Mouse (Mus musculus) heart, embryonic 12.5 days (tissue): ENCODE data around the gene Acap2. TPM values are rescaled to one million over a fixed set of nuclear protein-coding genes. Genes with fewer than 3 reads are reported as not detected.

Experiments
- ATAC-seq: fragments of 200-750 bp; cut with Nextera tagmentation; 2 replicates; pipeline ENCODE4 v1.8.0; 2017; ENCODE audit warnings: moderate TSS enrichment, moderate library complexity; ENCODE audit not compliant: insufficient number of reproducible peaks, low FRiP score
- H3K27ac ChIP-seq: fragments of 300-500 bp; sonication (generic); 2 replicates; pipeline ENCODE4 v1.5.1; 2016; ENCODE audit warnings: mild to moderate bottlenecking, moderate library complexity; ENCODE audit not compliant: poor library complexity, severe bottlenecking
- H3K27me3 ChIP-seq: fragments of 300-500 bp; sonication (generic); replicated peaks from 2 replicates; pipeline ENCODE4 v1.6.1; 2016; ENCODE audit warnings: mild to moderate bottlenecking, moderate library complexity
- H3K36me3 ChIP-seq: fragments of 300-500 bp; sonication (generic); 2 replicates; pipeline ENCODE4 v1.6.1; 2016; ENCODE audit warnings: mild to moderate bottlenecking, moderate library complexity
- H3K4me1 ChIP-seq: fragments of 300-500 bp; sonication (generic); replicated peaks from 2 replicates; pipeline ENCODE4 v1.6.1; 2016; ENCODE audit warnings: mild to moderate bottlenecking
- H3K4me2 ChIP-seq: fragments of 300-500 bp; sonication (generic); 2 replicates; pipeline ENCODE4 v1.6.1; 2016; ENCODE audit warnings: mild to moderate bottlenecking, moderate library complexity
- H3K4me3 ChIP-seq: fragments of 300-500 bp; sonication (generic); 2 replicates; pipeline ENCODE4 v1.5.1; 2016; ENCODE audit warnings: mild to moderate bottlenecking
- H3K9ac ChIP-seq: fragments of 300-500 bp; sonication (generic); 2 replicates; pipeline ENCODE4 v1.6.1; 2016; ENCODE audit warnings: mild to moderate bottlenecking, moderate library complexity
- H3K9me3 ChIP-seq: fragments of 300-500 bp; sonication (generic); replicated peaks from 2 replicates; pipeline ENCODE4 v1.6.1; 2016; ENCODE audit warnings: mild to moderate bottlenecking, moderate library complexity
- WGBS: fragments of 180-500 bp; shearing (Covaris S2); methylation state at CpG from one replicate; pipeline ENCODE4 v1.1.7; 2016; 5-methylcytosine and 5-hydroxymethylcytosine counted together
- polyA plus RNA-seq: library from polyadenylated mRNA; unstranded; fragments of >200 nt; fragmentation: Nextera tagmentation; extraction: Ambion mirVana; gene quantifications from 2 replicates; pipeline ENCODE4 v1.2.1, GENCODE M21; 2016

Gene Acap2
- polyA plus RNA-seq, 1 experiment from 2014 or later = 17.0 TPM

DNA sequence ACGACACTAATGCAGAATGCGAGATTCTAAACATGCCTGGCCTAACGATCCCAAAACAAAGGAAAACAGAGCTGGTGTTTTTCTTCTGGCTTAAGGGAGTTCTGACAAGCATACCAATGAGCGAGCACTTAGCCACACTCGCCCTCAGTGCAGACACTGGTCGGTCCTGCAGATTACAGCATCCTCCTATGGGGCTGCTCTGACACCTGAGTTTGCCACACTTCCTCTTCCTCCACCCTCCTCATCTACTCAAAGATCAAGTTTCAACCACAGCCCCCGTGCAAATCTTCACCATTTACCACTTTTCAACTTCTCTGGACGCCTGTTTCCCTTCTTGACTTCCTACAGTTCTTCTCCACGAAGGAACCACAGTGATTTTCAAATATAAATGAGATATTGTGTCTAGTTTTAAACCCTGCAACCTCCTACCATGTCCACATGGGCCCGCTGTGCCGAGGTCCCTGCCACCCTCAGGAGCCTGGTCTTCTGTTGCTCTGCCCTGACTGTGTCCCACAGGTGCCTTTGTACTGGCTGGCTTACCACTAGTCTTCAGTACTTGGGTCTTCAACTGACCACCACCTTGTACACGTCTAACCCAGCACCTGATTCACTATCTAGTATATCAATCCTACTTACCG, 64.3 kb downstream of the Acap2 start:
- Histone ChIP-seq H3K27me3 (no peaks in the 10 kb centered on the region), H3K9me3 (no peaks in the 10 kb centered on the region), H3K4me2 (no peak overlapping the region), H3K27ac (no peak overlapping the region), H3K4me1 (0 out of 2 replicates have a peak, but pooled peaks cover 4% of the 10 kb centered on the region), H3K4me3 (no peak overlapping the region), H3K36me3 (peaks cover 44% of the 10 kb centered on the region), H3K9ac (no peak overlapping the region; the same call in 1 of the 2 replicates)
- ATAC-seq = no peak
- 71% methylated on average over 13 of the region's 13 CpGs for WGBS

DNA sequence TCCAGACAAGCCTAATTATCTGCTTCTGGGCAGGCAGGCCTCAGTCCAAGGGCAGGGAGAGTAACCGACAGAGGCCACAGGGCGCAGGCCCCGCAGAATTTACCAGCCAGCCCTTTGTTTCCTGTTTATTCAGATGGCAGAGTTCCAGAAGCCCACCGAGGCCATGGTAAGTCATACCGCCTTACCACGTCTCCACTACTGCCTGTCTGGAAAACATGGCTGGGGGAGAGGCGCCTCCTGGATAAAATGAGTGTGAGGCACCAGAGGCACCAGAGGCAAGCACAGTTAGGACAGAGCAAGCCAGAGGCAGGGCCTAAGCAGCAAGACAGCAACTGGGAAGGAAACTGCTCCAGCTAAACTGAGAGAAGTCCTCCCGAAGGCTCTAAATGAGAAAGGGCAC, 65.5 kb downstream of the Acap2 start:
- Histone ChIP-seq H3K9me3 (no peaks in the 10 kb centered on the region), H3K27ac (no peak overlapping the region), H3K4me1 (0 out of 2 replicates have a peak, but pooled peaks cover 4% of the 10 kb centered on the region), H3K36me3 (peaks cover 44% of the 10 kb centered on the region), H3K4me2 (no peak overlapping the region), H3K4me3 (no peak overlapping the region), H3K27me3 (no peaks in the 10 kb centered on the region), H3K9ac (no peak overlapping the region)
- 62% methylated on average over 8 of the region's 8 CpGs for WGBS
- ATAC-seq = 0 out of 2 replicates have a peak, but pooled peaks have one; percentile 33

DNA sequence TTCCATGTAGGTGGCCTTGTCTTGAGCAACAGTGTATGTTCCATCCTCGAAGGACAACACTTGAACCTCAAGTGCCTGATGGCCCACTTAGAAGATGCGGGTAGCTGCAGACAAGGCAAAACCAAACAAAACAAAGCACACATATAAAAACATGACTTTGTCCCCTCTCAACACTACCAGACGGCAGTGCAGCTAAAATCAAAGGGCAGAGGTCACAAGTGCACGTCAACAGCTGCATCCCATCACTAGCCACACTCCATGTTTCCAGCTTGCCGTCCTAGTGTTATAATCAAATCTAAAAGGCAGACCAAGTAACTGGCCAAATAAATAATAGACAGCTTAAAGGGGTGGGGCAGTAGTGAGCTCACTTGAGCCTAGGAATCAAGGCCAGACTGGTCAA, 69.5 kb downstream of the Acap2 start:
- peaks cover 45% of the 10 kb centered on the region for H3K36me3 ChIP-seq

DNA sequence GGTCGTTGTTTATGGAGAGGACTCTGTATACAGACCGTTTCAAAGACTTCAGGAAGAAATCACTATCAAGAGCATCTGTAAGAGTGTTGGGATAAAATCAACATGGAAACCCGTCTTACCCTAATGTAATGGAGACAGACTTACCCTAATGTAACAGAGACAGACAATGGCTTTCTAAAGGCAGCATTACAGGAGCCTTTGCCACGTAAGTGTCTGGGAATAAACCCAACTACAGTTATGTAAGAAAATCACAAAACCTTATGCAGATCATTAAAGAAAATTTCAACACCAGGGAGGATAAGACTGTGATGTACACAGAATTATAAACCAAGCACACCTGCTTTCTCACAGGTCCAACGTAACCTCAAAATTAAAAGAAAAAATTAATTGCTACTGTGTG, 72.9 kb downstream of the Acap2 start:
- Histone ChIP-seq H3K27me3 (no peaks in the 10 kb centered on the region), H3K9me3 (no peaks in the 10 kb centered on the region), H3K4me1 (no peaks in the 10 kb centered on the region), H3K36me3 (peaks cover 47% of the 10 kb centered on the region), H3K4me3 (no peak overlapping the region), H3K27ac (no peak overlapping the region), H3K4me2 (no peak overlapping the region), H3K9ac (no peak overlapping the region)
- 79% methylated on average over 5 of the region's 5 CpGs for WGBS
- no peak for ATAC-seq

More for the DNA sequence above, 69.5 kb downstream of the Acap2 start:
- no peak overlapping the region for H3K4me2 ChIP-seq
- no peaks in the 10 kb centered on the region for H3K27me3 ChIP-seq
- no peak overlapping the region for H3K9ac ChIP-seq
- no peak overlapping the region for H3K4me3 ChIP-seq
- WGBS = 59% methylated on average over 5 of the region's 5 CpGs
- H3K4me1 ChIP-seq = 0 out of 2 replicates have a peak, but pooled peaks cover 4% of the 10 kb centered on the region
- no peaks in the 10 kb centered on the region for H3K9me3 ChIP-seq
- H3K27ac ChIP-seq = no peak overlapping the region
- no peak for ATAC-seq

DNA sequence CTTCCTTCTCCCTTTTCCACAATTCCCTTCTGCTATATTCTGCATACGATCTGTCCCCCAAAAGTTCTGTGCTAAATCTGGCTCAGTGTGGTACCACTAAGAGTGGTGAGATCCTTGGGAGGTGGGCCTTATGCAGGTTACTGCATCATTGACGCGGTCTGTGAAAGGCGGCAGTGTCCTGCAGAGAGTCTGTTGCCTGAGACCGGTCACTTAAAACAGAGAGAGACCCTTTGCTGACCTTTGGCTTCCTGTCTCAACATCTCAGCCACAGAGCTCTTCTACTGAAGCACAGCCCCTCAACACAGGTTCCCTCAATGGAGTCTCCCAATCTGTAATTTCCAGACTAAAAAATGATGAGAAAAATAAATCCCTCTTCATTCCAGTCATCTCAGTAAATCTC, 76.1 kb downstream of the Acap2 start:
- Histone ChIP-seq H3K4me2 (no peak overlapping the region), H3K27me3 (no peaks in the 10 kb centered on the region), H3K4me1 (no peaks in the 10 kb centered on the region), H3K9me3 (no peaks in the 10 kb centered on the region), H3K36me3 (peaks cover 46% of the 10 kb centered on the region), H3K9ac (no peak overlapping the region), H3K27ac (no peak overlapping the region), H3K4me3 (no peak overlapping the region)
- ATAC-seq = no peak
- 72% methylated on average over 5 of the region's 5 CpGs for WGBS

DNA sequence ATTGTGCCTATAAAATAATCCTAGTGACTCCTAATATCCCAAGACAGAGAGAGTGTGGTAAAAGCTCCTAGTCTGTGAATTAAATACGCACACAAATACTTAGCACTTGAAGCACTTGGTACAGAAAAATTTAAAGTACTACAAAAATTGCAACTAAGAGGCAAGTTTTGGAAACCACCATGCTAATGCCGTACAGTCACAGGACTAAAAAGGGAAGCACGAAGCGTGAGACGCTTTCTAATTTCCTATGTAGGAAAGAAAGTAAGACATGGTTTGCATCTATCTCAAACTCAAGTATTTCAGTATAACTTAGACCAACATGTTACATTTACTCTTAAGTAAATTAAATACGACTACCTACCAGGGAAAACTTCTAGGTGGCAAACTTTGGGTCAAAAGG, 79.4 kb downstream of the Acap2 start:
- no peak overlapping the region for H3K4me2 ChIP-seq
- H3K9ac ChIP-seq = no peak overlapping the region
- no peak for ATAC-seq
- WGBS = 92% methylated on average over 6 of the region's 6 CpGs
- no peaks in the 10 kb centered on the region for H3K4me1 ChIP-seq
- H3K27ac ChIP-seq = no peak overlapping the region
- H3K9me3 ChIP-seq = no peaks in the 10 kb centered on the region
- no peak overlapping the region for H3K4me3 ChIP-seq
- no peaks in the 10 kb centered on the region for H3K27me3 ChIP-seq
- peaks cover 43% of the 10 kb centered on the region for H3K36me3 ChIP-seq

DNA sequence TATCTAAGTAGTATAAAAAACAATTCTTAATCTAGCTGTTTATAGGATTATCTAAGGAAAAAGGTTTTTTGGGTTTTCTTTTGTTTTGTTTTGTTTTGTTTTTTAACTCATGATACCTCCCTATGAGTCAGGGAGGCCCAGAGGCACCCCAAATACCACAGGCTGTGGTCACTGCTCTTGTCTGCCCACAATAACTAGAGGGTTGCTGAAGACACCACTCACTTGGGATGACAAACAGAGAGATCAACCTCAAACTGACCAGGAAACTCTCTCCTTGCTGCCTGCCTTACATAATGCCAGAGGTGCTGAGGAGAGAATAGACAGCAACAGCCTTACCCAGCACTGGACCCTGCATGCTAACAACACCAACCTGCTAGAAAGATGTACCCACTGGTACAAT, 87.4 kb downstream of the Acap2 start:
- Histone ChIP-seq H3K27me3 (no peaks in the 10 kb centered on the region), H3K36me3 (peaks cover 61% of the 10 kb centered on the region), H3K9ac (no peak overlapping the region), H3K9me3 (peaks cover 3% of the 10 kb centered on the region), H3K4me1 (no peaks in the 10 kb centered on the region), H3K4me3 (no peak overlapping the region), H3K4me2 (no peak overlapping the region), H3K27ac (no peak overlapping the region)
- ATAC-seq = no peak

DNA sequence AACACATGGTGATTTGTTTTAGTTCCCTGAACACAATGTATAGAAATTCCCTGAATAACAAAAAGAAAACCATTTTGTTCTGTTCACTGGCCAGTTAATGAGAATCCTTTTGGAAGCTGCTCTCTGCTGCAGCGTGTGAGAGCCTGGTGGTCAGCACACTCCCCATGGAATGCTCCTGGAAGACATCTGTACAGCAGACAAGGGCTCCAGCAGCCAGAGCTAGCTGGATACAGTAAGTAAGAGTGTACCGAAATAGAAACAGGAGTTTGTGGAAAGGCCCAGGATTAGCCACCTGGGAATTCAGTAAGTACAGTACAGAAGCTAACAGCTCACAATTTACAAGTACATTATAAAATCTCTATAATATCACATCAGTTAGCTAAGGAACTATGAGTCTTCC, 99.7 kb downstream of the Acap2 start:
- H3K27me3 ChIP-seq = no peaks in the 10 kb centered on the region
- peaks cover 31% of the 10 kb centered on the region for H3K36me3 ChIP-seq
- H3K27ac ChIP-seq = no peak overlapping the region; the same call in 1 of the 2 replicates
- H3K4me2 ChIP-seq = no peak overlapping the region
- H3K4me3 ChIP-seq = no peak overlapping the region
- ATAC-seq = no peak
- H3K9me3 ChIP-seq = no peaks in the 10 kb centered on the region
- WGBS = 44% methylated on average over 2 of the region's 2 CpGs
- H3K9ac ChIP-seq = no peak overlapping the region
- H3K4me1 ChIP-seq = peaks cover 3% of the 10 kb centered on the region

DNA sequence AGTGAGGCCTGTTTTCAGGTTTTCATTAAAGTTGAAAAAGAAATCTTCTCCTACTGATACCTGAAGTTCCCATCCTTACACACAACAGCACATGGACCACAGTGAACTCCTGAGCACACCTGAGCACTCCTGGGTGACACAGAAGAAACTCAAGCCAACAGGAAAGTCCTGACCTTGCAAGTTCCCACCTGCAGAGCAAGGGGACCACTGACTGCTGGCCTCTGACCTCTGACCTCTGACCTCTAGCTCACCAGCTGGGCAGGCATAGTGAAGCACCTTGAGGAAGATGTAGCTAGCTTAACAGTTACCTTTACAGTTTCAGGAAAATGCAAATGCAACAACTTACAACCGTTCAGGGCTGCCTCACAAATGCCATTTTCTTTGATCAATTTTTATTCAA, 101.1 kb downstream of the Acap2 start:
- 83% methylated on average over 1 of the region's 1 CpGs for WGBS
- Histone ChIP-seq H3K4me2 (no peak overlapping the region), H3K27me3 (no peaks in the 10 kb centered on the region), H3K9ac (no peak overlapping the region), H3K36me3 (peaks cover 31% of the 10 kb centered on the region), H3K4me1 (peaks cover 3% of the 10 kb centered on the region), H3K4me3 (no peak overlapping the region), H3K9me3 (no peaks in the 10 kb centered on the region), H3K27ac (no peak overlapping the region)
- no peak for ATAC-seq

DNA sequence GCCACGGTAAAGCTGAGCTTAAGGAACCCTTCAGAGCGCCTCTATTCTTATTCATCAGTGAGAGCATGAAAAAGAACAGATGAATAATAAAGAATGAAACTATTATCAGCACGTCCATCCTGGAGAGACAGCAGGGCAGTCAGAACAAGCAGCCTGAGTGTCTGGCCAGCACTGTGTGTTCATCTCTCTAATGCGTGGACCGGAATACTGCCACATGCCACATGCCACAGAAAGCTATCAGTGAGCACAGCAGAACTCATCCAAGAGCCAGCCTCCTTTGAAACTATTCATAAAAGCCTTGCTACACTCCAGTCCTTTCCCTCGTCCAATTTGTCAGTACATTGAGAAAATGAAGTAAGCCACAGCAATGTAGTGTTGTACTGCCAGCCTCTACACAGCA, 107.0 kb downstream of the Acap2 start:
- ATAC-seq = no peak
- H3K9me3 ChIP-seq = no peaks in the 10 kb centered on the region; the same call in 1 of the 2 replicates
- H3K4me3 ChIP-seq = no peak overlapping the region
- H3K4me1 ChIP-seq = no peaks in the 10 kb centered on the region
- no peak overlapping the region for H3K4me2 ChIP-seq
- no peaks in the 10 kb centered on the region for H3K27me3 ChIP-seq
- WGBS = 68% methylated on average over 6 of the region's 6 CpGs
- H3K9ac ChIP-seq = no peak overlapping the region
- peaks cover 11% of the 10 kb centered on the region for H3K36me3 ChIP-seq
- no peak overlapping the region for H3K27ac ChIP-seq

DNA sequence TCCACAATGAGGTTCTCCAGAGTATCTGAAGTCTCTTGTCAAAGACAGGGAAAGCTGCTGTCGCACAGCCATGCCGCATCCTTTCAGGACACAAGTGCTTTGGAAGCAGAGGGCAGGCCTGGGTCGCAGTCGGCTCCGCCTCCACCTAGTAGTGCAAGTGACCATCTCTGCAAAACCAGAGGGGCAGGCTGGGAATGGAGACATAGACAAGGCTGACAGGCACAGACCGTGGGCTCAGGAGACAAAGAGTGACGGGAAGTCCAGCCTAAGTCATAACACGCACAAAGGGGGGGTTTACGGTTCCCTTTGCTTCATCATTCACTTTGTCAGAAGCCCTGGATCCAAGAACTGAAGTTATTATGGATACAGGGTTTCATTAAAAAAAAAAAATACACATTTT, 107.9 kb downstream of the Acap2 start:
- no peaks in the 10 kb centered on the region for H3K4me1 ChIP-seq
- H3K27me3 ChIP-seq = no peaks in the 10 kb centered on the region
- H3K4me2 ChIP-seq = no peak overlapping the region
- H3K27ac ChIP-seq = no peak overlapping the region
- H3K4me3 ChIP-seq = no peak overlapping the region
- peaks cover 9% of the 10 kb centered on the region; the same call in 1 of the 2 replicates for H3K36me3 ChIP-seq
- WGBS = 58% methylated on average over 9 of the region's 9 CpGs
- no peak for ATAC-seq
- H3K9ac ChIP-seq = no peak overlapping the region
- no peaks in the 10 kb centered on the region; the same call in 1 of the 2 replicates for H3K9me3 ChIP-seq

DNA sequence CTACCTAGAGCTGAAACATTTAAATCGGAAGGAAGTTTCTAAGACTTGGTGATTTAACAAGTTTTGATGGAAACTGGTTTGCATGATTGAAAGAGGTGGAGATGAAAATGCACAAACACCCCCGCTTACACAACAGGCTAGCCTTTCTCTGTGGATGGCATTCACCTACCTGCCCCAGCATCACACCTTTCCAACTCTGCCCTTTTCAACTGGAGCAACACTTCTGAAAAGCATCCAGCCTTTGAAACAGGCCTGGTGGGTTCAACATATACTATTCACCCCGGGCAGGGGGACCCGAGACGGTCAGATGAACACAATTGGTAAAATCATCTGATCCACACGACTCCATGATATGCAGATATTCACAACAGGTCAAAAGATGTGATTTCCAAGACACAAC, 119.2 kb downstream of the Acap2 start:
- H3K9ac ChIP-seq = no peak overlapping the region
- H3K36me3 ChIP-seq = peaks cover 13% of the 10 kb centered on the region; the same call in 1 of the 2 replicates
- no peak for ATAC-seq
- H3K4me2 ChIP-seq = peak overlapping the region; percentile 96
- WGBS = 69% methylated on average over 6 of the region's 6 CpGs
- H3K4me3 ChIP-seq = peak overlapping the region; percentile 77
- H3K4me1 ChIP-seq = peaks cover 7% of the 10 kb centered on the region
- no peaks in the 10 kb centered on the region for H3K27me3 ChIP-seq
- H3K27ac ChIP-seq = no peak overlapping the region
- H3K9me3 ChIP-seq = no peaks in the 10 kb centered on the region
